Mouse (Mus musculus) liver, adult 2 months (tissue): Measurements from ENCODE around the gene Hyal2.

Experiments used
- CTCF ChIP-seq: fragments of 200-500 bp; IDR thresholded peaks from 2 replicates; pipeline ENCODE4 v1.5.1; 2011; ENCODE audit warnings: low read depth, low read length, control low read depth
- POLR2A ChIP-seq: fragments of 200-500 bp; IDR thresholded peaks from 2 replicates; pipeline ENCODE4 v1.6.1; 2011; ENCODE audit warnings: low read length, control low read depth; ENCODE audit not compliant: insufficient read depth; ENCODE audit errors: extremely low read depth

DNA sequence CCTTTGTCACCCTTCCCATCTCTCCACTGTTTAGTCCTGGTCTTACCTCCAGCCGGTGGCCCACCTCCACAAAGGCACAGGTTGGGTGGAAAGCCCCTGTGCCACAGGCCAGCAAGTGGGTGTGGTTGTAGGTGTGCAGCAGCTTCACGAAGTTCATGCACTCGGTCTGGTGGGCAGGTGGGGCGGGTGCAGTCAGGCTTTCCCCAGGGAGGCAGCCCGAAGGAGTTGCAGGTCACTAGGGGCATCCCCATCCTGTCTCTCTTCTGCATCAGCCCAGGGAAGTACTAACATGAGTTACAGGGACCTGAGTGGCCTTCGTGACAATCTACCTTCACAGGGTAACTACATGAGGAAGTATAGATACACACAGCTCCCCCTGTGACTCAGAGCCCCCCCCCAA lies 35.5 kb downstream of the Hyal2 start:
- TF ChIP-seq POLR2A (no peak), CTCF (no peak)
